Mouse (Mus musculus) midbrain, embryonic 12.5 days (tissue): ENCODE data around the gene Akr7a5. TPM values are rescaled to one million over a fixed set of nuclear protein-coding genes. Genes with fewer than 3 reads are reported as not detected.

Source experiments
- ATAC-seq: fragments of 200-750 bp; cut with Nextera tagmentation; 2 replicates; pipeline ENCODE4 v1.8.0; 2017; ENCODE audit warnings: low read depth, moderate TSS enrichment, moderate library complexity; ENCODE audit not compliant: low FRiP score
- H3K27ac ChIP-seq: fragments of 300-500 bp; sonication (generic); replicated peaks from 2 replicates; pipeline ENCODE4 v1.5.1; 2016; ENCODE audit warnings: mild to moderate bottlenecking
- H3K27me3 ChIP-seq: fragments of 300-500 bp; sonication (generic); 2 replicates; pipeline ENCODE4 v1.6.1; 2016; ENCODE audit warnings: mild to moderate bottlenecking
- H3K36me3 ChIP-seq: fragments of 300-500 bp; sonication (generic); 2 replicates; pipeline ENCODE4 v1.6.1; 2016
- H3K4me1 ChIP-seq: fragments of 300-500 bp; sonication (generic); 2 replicates; pipeline ENCODE4 v1.6.1; 2016
- H3K4me2 ChIP-seq: fragments of 300-500 bp; sonication (generic); replicated peaks from 2 replicates; pipeline ENCODE4 v1.6.1; 2016; ENCODE audit warnings: mild to moderate bottlenecking, moderate library complexity
- H3K4me3 ChIP-seq: fragments of 300-500 bp; sonication (generic); 2 replicates; pipeline ENCODE4 v1.5.1; 2016; ENCODE audit warnings: mild to moderate bottlenecking
- H3K9ac ChIP-seq: fragments of 300-500 bp; sonication (generic); replicated peaks from 2 replicates; pipeline ENCODE4 v1.6.1; 2016; ENCODE audit warnings: mild to moderate bottlenecking, moderate library complexity
- H3K9me3 ChIP-seq: fragments of 300-500 bp; sonication (generic); 2 replicates; pipeline ENCODE4 v1.6.1; 2016; ENCODE audit warnings: mild to moderate bottlenecking
- whole genome bisulfite sequencing: fragments of 180-500 bp; shearing (Covaris S2); methylation state at CpG from one replicate; pipeline ENCODE4 v1.1.7; 2016; 5-methylcytosine and 5-hydroxymethylcytosine counted together
- polyA plus RNA-seq: library from polyadenylated mRNA; unstranded; fragments of >200 nt; fragmentation: Nextera tagmentation; extraction: Ambion mirVana; gene quantifications from 2 replicates; pipeline ENCODE4 v1.2.1, GENCODE M21; 2016

Gene Akr7a5
- polyA plus RNA-seq, 1 experiment from 2014 or later = 81.2 TPM

DNA sequence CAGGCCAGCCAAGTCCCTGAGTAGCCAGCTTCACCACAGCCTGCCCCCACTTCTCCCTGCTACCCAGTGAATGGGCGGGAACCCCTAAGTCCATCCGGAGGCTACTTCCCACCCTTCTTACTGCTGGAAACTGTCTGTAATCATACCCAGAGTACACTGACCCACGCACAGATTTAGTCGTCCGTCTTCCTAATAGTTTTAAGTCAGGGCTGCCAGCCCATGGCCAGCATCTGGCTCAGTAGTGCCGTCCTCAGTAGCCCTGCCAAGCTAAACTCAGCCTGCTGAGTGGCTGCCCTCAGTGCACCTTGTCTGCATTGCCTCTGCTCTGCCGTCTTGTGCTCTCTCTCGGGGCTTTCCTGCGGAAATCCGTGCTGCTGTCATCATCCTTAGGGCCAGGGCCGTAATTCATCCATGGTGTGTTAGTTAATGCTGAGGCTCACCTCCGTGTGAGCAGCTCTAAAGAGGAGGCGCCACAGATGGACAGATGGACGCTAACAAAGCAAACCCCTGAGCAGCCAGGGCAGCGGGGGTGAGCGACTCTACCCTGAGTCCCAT is 28.7 kb upstream of the Akr7a5 start:
- H3K4me2 ChIP-seq = no peak overlapping the region
- no peak overlapping the region for H3K9ac ChIP-seq
- no peak overlapping the region for H3K4me3 ChIP-seq
- no peaks in the 10 kb centered on the region for H3K4me1 ChIP-seq
- WGBS = 94% methylated on average over 16 of the region's 16 CpGs
- no peaks in the 10 kb centered on the region for H3K9me3 ChIP-seq
- peaks cover 66% of the 10 kb centered on the region for H3K36me3 ChIP-seq
- H3K27me3 ChIP-seq = no peaks in the 10 kb centered on the region
- ATAC-seq = no peak
- no peak overlapping the region for H3K27ac ChIP-seq

DNA sequence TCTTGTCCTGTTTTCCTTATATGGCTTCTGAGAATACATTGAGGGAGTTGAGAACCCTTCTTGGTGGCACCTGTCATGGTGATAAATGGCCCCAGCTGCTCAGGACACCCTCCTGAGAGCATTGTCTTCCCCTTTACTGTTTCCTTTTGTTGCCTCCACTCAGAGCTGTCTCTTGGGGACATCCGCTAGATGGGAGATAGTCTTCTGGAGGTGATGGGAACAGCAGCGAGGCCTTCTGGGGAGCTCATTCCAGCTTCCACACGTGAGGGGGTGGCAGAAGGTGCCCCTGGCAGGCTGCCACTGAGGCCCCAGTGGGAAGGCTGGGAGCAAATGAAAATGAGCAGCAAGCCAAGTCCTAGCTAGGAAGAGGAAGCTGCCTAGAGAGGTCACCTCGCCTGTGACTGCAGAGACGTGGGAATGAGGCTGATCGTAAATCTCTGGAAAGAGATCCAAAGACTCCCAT is 27.6 kb upstream of the Akr7a5 start:
- Histone ChIP-seq H3K9me3 (no peaks in the 10 kb centered on the region), H3K4me2 (no peak overlapping the region), H3K27me3 (no peaks in the 10 kb centered on the region), H3K36me3 (peaks cover 76% of the 10 kb centered on the region), H3K4me1 (no peaks in the 10 kb centered on the region), H3K27ac (no peak overlapping the region), H3K9ac (no peak overlapping the region), H3K4me3 (no peak overlapping the region)
- no peak for ATAC-seq
- WGBS = 83% methylated on average over 6 of the region's 6 CpGs

DNA sequence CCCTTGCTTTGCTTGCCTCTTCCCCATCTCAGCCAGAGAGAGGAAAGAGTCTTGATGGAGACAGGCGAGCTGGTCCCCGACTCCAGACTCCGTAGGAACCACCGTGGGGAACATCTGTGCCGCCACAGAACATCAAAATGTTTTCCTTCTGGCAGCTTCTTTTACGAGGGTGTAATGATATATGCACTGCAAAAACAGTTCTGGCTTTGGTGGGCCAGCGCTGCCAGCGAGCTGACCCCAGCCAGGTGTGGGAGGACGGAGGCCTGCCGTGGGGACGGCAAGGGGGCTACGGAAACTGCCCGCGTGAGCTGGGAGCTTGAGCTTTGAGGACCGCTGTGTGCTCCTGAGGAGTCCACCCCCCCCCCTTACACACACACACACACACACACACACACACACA is 25.7 kb upstream of the Akr7a5 start:
- 94% methylated on average over 12 of the region's 15 CpGs for WGBS
- no peak for ATAC-seq
- Histone ChIP-seq H3K9me3 (no peaks in the 10 kb centered on the region), H3K4me1 (no peaks in the 10 kb centered on the region), H3K27me3 (no peaks in the 10 kb centered on the region), H3K4me2 (no peak overlapping the region), H3K36me3 (peaks cover 87% of the 10 kb centered on the region), H3K27ac (no peak overlapping the region), H3K4me3 (no peak overlapping the region), H3K9ac (no peak overlapping the region)

DNA sequence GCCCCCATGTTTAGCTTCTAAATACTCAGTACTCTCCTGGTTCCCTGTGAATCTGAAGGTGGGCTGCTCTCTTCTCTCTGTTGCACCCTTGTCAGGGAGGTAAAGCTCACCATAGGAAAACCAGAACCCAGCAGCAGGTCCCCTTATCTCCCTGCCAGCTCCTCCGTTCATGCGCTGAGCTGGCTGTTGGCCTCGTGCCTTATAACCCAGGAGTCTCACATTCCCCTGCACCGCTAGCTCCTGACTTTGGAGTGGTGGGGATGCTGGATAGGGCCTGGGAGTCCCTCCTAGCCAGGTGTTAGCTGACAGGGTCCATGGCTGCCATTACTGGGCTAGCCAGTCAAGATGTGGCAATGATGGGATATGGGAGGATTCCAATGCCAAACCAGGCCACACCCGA is 24.3 kb upstream of the Akr7a5 start:
- Histone ChIP-seq H3K27me3 (no peaks in the 10 kb centered on the region), H3K36me3 (peaks cover 86% of the 10 kb centered on the region)
- ATAC-seq = no peak

DNA sequence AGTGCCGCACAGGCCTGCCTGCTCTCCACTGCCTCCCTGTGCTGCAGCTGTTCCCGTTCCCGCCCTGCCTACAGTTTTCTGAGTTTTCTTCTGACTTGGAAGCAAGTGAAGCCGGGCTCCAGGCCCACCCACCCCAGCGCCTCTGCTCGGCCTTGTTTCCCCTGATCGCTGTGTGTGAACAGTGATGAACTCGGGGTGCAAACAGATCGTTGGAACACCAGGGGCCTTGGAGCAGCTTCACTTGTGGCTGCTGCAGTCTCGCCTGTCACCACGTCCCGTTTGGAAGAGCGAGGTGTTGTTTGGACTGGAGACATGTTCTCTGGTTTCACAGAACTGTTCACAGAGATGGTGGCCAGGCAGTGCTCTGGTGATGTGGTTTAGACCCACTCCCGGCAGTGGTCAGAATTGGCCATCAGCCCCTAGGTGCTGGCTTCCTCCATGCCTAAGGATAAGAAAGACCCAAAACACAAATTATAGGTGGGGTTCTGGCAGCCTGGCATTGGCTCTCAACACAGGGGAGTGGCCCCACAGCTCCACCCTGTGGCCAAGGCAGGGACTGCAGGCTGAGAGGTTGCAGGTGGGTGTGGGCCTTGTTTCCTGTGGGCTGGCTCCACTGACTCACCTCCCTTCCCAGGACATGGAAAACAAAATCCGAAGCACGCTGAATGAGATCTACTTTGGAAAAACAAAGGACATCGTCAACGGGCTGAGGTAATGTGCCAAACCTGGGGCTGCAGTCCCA is 23.3 kb upstream of the Akr7a5 start:
- H3K27ac ChIP-seq = no peak overlapping the region
- no peak overlapping the region for H3K4me2 ChIP-seq
- H3K4me1 ChIP-seq = no peaks in the 10 kb centered on the region
- H3K4me3 ChIP-seq = no peak overlapping the region
- peaks cover 83% of the 10 kb centered on the region for H3K36me3 ChIP-seq
- H3K9ac ChIP-seq = no peak overlapping the region
- no peak for ATAC-seq
- no peaks in the 10 kb centered on the region for H3K9me3 ChIP-seq
- WGBS = 87% methylated on average over 18 of the region's 18 CpGs
- no peaks in the 10 kb centered on the region for H3K27me3 ChIP-seq

More for the DNA sequence above, 24.3 kb upstream of the Akr7a5 start:
- H3K4me2 ChIP-seq = no peak overlapping the region
- H3K27ac ChIP-seq = no peak overlapping the region
- H3K4me1 ChIP-seq = no peaks in the 10 kb centered on the region
- WGBS = 90% methylated on average over 5 of the region's 5 CpGs
- H3K9me3 ChIP-seq = no peaks in the 10 kb centered on the region
- no peak overlapping the region for H3K9ac ChIP-seq
- H3K4me3 ChIP-seq = no peak overlapping the region

DNA sequence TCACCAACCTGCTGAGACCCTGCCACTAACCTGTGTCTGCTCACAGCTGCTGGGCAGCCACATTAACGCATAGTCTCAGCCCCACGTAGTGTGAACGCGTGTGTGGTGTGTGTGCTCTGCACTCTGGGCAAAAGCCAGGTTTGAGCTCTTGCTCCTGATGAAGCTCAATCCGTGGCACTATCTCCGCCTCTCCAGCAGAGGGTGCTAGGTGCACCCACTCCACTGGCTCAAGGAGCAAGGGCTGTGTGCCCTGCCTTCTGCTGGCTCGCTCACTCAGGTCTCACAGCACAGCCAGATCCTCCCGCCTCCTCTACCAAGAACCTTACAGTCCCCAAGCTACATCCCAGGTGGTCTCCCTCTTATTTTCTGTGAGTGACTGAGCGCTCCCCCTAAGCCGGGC is 21.5 kb upstream of the Akr7a5 start:
- no peak overlapping the region for H3K27ac ChIP-seq
- no peaks in the 10 kb centered on the region for H3K9me3 ChIP-seq
- H3K36me3 ChIP-seq = peaks cover 69% of the 10 kb centered on the region

DNA sequence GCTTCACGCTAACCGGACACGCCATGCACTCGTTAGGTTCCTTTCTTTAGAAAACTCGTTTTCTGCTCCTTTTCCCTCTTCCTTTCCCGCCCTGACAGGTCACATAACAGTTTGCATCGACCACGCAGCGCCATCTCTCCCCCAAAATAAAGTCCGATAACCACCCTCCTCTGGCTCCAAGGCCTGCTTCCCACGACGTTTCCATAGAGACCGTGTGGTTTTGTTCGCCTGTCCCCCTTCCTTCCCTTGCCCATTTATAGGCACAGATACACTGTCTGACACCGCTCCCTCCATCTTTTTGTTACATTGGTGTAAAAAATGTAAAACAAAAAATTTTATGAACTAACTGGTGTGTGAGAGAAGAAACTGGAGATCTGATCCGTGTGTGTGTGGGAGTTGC is 19.4 kb upstream of the Akr7a5 start:
- H3K36me3 ChIP-seq = peaks cover 54% of the 10 kb centered on the region
- H3K4me3 ChIP-seq = no peak overlapping the region
- no peak overlapping the region for H3K27ac ChIP-seq
- 89% methylated on average over 16 of the region's 16 CpGs for WGBS
- no peak overlapping the region for H3K4me2 ChIP-seq
- no peaks in the 10 kb centered on the region for H3K9me3 ChIP-seq
- no peak overlapping the region for H3K9ac ChIP-seq
- no peaks in the 10 kb centered on the region for H3K4me1 ChIP-seq
- H3K27me3 ChIP-seq = no peaks in the 10 kb centered on the region
- no peak for ATAC-seq

More for the DNA sequence above, 21.5 kb upstream of the Akr7a5 start:
- Histone ChIP-seq H3K4me2 (no peak overlapping the region), H3K27me3 (no peaks in the 10 kb centered on the region), H3K4me3 (no peak overlapping the region), H3K9ac (no peak overlapping the region; the same call in 1 of the 2 replicates), H3K4me1 (no peaks in the 10 kb centered on the region)
- no peak for ATAC-seq
- WGBS = 71% methylated on average over 10 of the region's 10 CpGs

DNA sequence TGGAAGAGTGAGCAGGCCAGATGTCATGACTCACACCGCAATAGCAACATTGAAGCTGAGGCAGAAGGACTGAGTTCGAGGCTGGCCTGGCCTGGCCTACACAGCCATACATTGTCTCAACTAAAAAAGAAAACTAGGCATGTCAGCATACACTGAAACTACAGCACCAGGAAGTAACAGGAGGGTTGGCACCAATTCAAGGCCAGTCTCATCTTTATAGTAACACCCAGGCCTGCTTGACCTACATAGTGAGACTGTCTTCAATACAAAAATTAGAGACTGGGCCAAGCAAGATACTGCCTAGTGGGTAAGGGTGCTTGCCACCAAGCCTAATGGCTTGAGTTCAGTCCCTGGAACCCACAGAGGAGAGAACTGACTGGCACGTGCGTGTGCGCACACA is 18.5 kb upstream of the Akr7a5 start:
- H3K36me3 ChIP-seq = peaks cover 47% of the 10 kb centered on the region
- 95% methylated on average over 5 of the region's 5 CpGs for WGBS
- no peak overlapping the region for H3K4me2 ChIP-seq
- no peak overlapping the region for H3K9ac ChIP-seq
- ATAC-seq = no peak
- no peaks in the 10 kb centered on the region for H3K4me1 ChIP-seq
- H3K27me3 ChIP-seq = no peaks in the 10 kb centered on the region
- no peak overlapping the region for H3K27ac ChIP-seq
- no peak overlapping the region for H3K4me3 ChIP-seq
- no peaks in the 10 kb centered on the region for H3K9me3 ChIP-seq

DNA sequence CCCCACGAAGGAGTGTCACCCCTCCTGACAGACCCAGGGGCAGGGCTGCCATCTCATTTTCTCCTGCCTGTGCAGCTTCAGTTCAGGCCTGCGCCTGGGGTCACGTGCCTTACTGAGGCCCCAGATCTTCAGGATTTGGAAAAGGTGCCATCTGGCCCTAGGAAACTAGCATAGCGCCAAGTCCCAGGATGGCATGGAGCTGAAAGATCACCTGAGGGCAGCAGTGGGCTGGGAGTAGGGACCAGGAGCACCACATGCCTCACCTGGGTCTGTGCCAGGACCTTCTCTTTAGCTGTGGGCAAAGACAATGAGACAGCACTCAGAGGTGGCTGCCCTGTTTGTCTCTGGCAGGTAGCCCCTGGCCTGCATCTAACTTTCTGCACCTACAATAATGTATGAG is 13.0 kb upstream of the Akr7a5 start:
- H3K4me1 ChIP-seq = no peaks in the 10 kb centered on the region
- no peak overlapping the region for H3K4me2 ChIP-seq
- H3K27ac ChIP-seq = no peak overlapping the region
- WGBS = 92% methylated on average over 4 of the region's 4 CpGs
- H3K36me3 ChIP-seq = peaks cover 13% of the 10 kb centered on the region; the same call in 1 of the 2 replicates
- H3K4me3 ChIP-seq = no peak overlapping the region
- H3K9me3 ChIP-seq = no peaks in the 10 kb centered on the region
- ATAC-seq = no peak
- H3K9ac ChIP-seq = no peak overlapping the region
- no peaks in the 10 kb centered on the region for H3K27me3 ChIP-seq

DNA sequence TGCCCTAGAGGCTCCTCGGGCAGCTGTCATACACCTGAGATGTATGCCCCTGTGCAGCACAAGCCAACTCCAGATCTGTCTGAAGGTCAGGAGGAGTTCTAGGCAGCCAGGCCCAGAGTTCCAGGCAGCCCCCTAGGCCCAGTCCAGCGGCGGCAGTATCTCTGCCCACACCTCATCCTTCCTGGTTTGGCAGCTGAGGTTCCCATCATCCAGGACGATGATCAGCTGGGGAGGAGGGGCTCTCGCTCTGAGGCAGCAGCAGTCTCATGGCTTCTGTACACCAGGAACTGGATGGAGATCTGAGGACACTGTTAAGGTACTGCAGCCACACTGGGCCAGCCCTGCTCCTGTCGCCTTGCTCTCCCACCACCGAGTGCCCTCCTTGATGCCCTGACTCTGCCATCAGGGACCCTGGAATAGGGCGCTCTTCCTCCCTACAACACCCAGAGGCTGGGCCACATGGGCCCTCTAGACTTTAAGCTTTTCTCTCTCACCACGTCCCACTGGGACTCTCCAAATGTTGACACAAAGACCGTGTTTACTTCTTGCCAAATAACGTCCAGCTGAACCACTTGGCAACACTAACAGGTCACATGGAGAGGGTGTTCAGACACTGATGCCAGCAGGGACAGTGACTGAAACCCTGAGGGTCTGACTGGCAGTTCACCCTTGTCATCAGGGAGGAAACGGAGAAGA is 11.7 kb upstream of the Akr7a5 start:
- H3K9ac ChIP-seq = no peak overlapping the region
- no peak overlapping the region for H3K27ac ChIP-seq
- H3K4me2 ChIP-seq = no peak overlapping the region
- H3K4me3 ChIP-seq = no peak overlapping the region
- no peaks in the 10 kb centered on the region for H3K9me3 ChIP-seq
- no peaks in the 10 kb centered on the region for H3K4me1 ChIP-seq
- WGBS = 90% methylated on average over 12 of the region's 12 CpGs
- H3K36me3 ChIP-seq = peaks cover 13% of the 10 kb centered on the region; the same call in 1 of the 2 replicates
- no peak for ATAC-seq
- H3K27me3 ChIP-seq = no peaks in the 10 kb centered on the region

DNA sequence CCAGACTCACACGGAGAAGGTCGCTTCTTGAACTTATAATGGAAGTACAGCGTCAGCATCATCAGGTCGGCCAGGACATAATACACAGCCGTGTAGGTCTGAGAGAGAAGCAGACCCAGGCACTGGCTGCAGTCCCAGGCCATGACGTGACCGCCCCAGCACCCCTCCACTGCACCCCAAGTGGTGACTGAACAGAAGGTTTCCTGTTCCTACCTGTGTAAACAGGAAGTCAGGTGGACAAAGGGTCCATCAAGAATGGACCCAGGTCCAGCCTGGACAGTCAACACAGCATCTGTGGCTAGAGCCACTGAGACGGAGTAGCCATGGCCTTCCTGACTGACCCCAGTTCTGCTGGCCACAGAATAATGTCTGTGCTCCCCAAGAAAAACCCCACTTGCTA is 8.8 kb upstream of the Akr7a5 start:
- WGBS = 93% methylated on average over 8 of the region's 8 CpGs
- H3K4me2 ChIP-seq = no peak overlapping the region
- H3K4me1 ChIP-seq = no peaks in the 10 kb centered on the region
- no peak overlapping the region for H3K9ac ChIP-seq
- H3K36me3 ChIP-seq = peaks cover 13% of the 10 kb centered on the region; the same call in 1 of the 2 replicates
- no peaks in the 10 kb centered on the region for H3K27me3 ChIP-seq
- no peak overlapping the region for H3K4me3 ChIP-seq
- ATAC-seq = no peak
- H3K27ac ChIP-seq = no peak overlapping the region
- no peaks in the 10 kb centered on the region for H3K9me3 ChIP-seq

DNA sequence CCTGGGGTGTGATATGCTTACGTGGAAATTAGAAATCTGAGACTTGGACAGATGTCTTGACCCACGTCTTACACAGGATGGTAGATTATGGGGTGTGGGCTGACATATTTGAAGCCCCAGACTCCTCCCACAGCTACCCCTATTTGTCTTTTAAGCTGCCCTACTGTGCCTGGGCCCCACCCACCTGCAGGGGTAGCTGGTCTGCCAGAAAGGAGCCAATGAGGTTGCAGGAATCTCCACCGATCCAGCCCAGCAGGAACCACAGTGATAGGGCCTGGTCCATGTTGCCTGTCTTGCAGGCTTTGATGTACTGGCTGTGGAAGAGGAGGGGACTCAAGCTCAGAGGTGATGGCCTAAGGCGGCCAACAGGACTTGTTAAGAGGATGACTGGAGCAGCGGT is 8.3 kb upstream of the Akr7a5 start:
- Histone ChIP-seq H3K27ac (no peak overlapping the region), H3K9ac (no peak overlapping the region), H3K4me3 (no peak overlapping the region), H3K27me3 (no peaks in the 10 kb centered on the region), H3K4me2 (no peak overlapping the region), H3K9me3 (no peaks in the 10 kb centered on the region), H3K36me3 (peaks cover 13% of the 10 kb centered on the region; the same call in 1 of the 2 replicates), H3K4me1 (no peaks in the 10 kb centered on the region)
- 65% methylated on average over 5 of the region's 5 CpGs for WGBS
- ATAC-seq = no peak
